Mouse (Mus musculus) kidney, postnatal 0 days (tissue): Measurements from ENCODE around the gene 1700001F09Rik. TPM values are rescaled to one million over a fixed set of nuclear protein-coding genes. Genes with fewer than 3 reads are reported as not detected.
"Not testable (repeated sequence)": the region's sequence is repeated elsewhere in the genome, so short reads cannot be mapped to it uniquely, and the experiment has no call there.

Experiments
- ATAC-seq: fragments of 200-750 bp; cut with Nextera tagmentation; replicated peaks from 2 replicates; pipeline ENCODE4 v1.8.0; 2017; ENCODE audit warnings: low read depth, moderate number of reproducible peaks, moderate TSS enrichment, moderate library complexity; ENCODE audit not compliant: low FRiP score
- DNase-seq: peaks from one replicate; pipeline ENCODE4 v3.0.0-alpha.2; 2016; ENCODE audit warnings: low spot score
- H3K27ac ChIP-seq: fragments of 300-500 bp; sonication (generic); 2 replicates; pipeline ENCODE4 v1.5.1; 2014; ENCODE audit warnings: mild to moderate bottlenecking
- H3K27me3 ChIP-seq: fragments of 300-500 bp; sonication (generic); 2 replicates; pipeline ENCODE4 v1.6.1; 2014; ENCODE audit warnings: low read length, mixed read lengths; ENCODE audit not compliant: insufficient read depth
- H3K36me3 ChIP-seq: fragments of 300-500 bp; sonication (generic); 2 replicates; pipeline ENCODE4 v1.6.1; 2014; ENCODE audit warnings: low read length, mixed read lengths; ENCODE audit not compliant: insufficient read depth
- H3K4me1 ChIP-seq: fragments of 300-500 bp; sonication (generic); replicated peaks from 2 replicates; pipeline ENCODE4 v1.6.1; 2014; ENCODE audit warnings: antibody characterized with exemption, low read length, mixed read lengths; ENCODE audit not compliant: insufficient read depth
- H3K4me2 ChIP-seq: fragments of 300-500 bp; sonication (generic); 2 replicates; pipeline ENCODE4 v1.6.1; 2014; ENCODE audit warnings: mild to moderate bottlenecking, low read length, moderate library complexity, mixed read lengths
- H3K4me3 ChIP-seq: fragments of 300-500 bp; sonication (generic); replicated peaks from 2 replicates; pipeline ENCODE4 v1.5.1; 2014; ENCODE audit warnings: low read depth, low read length
- H3K9ac ChIP-seq: fragments of 300-500 bp; sonication (generic); 2 replicates; pipeline ENCODE4 v1.6.1; 2014; ENCODE audit warnings: low read depth, low read length
- H3K9me3 ChIP-seq: fragments of 300-500 bp; sonication (generic); replicated peaks from 2 replicates; pipeline ENCODE4 v1.6.1; 2016; ENCODE audit warnings: low read length, inconsistent platforms, mixed read lengths
- WGBS: fragments of 180-500 bp; shearing (Covaris S2); extraction: QIAGEN DNeasy Blood & Tissue Kit; methylation state at CpG from one replicate; pipeline ENCODE4 v1.1.7; 2014; 5-methylcytosine and 5-hydroxymethylcytosine counted together
- polyA plus RNA-seq: library from polyadenylated mRNA; unstranded; fragments of >200 nt; fragmentation: Nextera tagmentation; extraction: Ambion mirVana; gene quantifications from 2 replicates; pipeline ENCODE4 v1.2.1, GENCODE M21; 2015

The 1700001F09Rik gene
- polyA plus RNA-seq, result not detected in 2 replicates

DNA sequence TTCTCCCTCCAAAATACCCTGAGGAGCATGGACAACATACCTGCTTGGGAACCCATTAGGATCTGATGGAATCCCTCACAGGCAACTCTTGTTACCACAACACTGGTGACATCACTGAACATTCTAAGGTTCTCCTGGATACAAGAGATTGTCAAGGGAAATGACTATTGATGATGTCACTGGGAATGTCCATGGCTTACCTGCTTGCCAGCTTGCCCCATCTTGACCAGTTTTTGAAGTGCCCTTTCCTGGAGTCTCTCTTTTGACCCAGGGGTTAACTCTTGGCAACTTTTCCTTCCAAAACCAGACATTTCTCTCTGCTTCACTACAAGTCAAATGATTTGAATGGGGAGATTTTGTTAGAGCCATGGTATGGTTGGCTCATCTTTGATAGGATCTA, at the start of gene 1700001F09Rik:
Gene 1700001F09Rik, minus strand, starts transcription at position 101 of the 400 bp plus-strand sequence.
- ATAC-seq, H3K9ac ChIP-seq, H3K27ac ChIP-seq, H3K9me3 ChIP-seq, H3K27me3 ChIP-seq, DNase-seq, H3K4me3 ChIP-seq, H3K4me1 ChIP-seq, H3K36me3 ChIP-seq, H3K4me2 ChIP-seq: not testable (repeated sequence)

DNA sequence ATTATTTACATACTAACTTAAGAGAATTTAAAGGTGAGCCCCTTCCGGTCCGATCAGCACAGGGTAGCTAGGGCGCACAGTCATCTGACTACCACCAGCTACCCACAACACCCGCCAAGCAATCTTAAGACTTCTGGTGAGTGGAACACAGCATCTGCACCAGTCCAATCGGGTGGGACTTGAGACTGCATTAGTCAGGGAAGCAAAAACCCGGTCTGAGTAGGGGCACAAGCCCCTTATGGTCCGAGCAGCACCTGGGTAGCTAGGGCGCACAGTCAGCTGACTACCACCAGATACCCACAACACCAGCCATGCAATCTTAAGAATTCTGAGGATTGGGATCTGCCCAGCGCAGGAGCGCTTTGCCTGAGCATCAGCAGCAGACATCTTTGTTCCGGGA, 14.1 kb upstream of the 1700001F09Rik start:
- not testable (repeated sequence) for H3K9ac ChIP-seq, H3K9me3 ChIP-seq, H3K4me1 ChIP-seq, ATAC-seq, H3K4me2 ChIP-seq, H3K4me3 ChIP-seq, H3K27me3 ChIP-seq, DNase-seq, H3K27ac ChIP-seq, H3K36me3 ChIP-seq
- 87% methylated on average over 11 of the region's 11 CpGs for WGBS

DNA sequence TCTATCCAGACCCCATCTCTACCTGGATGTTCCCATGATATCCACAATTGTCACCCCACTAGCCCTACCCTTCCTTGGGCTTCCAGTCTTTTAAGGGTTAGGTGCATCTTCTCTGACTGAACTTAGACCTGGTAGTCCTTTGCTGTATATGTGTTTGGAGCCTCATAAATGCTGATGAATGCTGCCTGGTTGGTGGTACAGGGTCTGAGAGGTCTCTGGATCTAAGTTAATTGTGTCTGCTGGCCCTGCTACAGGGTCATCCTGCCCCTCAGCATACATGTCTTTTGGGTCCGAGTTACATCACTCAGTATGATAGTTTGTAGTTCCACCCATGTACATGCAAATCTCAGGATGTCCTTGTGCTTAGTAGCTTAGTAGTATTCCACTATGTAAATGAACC, 11.6 kb upstream of the 1700001F09Rik start:
- H3K4me1 ChIP-seq, H3K9ac ChIP-seq, DNase-seq, H3K4me2 ChIP-seq, H3K4me3 ChIP-seq, ATAC-seq, H3K9me3 ChIP-seq, H3K27me3 ChIP-seq, H3K27ac ChIP-seq, H3K36me3 ChIP-seq: not testable (repeated sequence)
- WGBS, result 66% methylated on average over 1 of the region's 1 CpGs

DNA sequence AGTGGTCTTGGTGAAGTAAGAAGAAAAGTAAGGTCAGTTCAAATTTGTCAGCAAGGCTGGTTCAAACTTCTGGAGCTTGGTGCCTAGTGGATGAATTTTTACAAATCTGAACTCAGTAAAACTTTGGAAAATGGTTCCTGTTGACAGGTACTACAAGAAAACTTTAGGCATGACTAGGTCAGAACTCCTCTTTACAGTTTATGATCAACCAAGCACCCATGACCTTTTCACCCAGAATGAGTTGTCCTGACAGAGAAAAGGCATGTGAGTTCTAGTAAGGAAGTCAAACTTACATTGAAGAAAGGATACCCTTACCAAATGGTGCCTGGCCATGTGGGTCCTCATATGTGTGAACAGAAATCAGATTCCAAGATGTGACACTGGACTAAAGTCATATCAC, 9.9 kb upstream of the 1700001F09Rik start:
- not testable (repeated sequence) for H3K36me3 ChIP-seq, H3K27ac ChIP-seq, H3K9me3 ChIP-seq, H3K4me2 ChIP-seq, H3K9ac ChIP-seq, DNase-seq, H3K4me1 ChIP-seq, H3K27me3 ChIP-seq, ATAC-seq, H3K4me3 ChIP-seq

DNA sequence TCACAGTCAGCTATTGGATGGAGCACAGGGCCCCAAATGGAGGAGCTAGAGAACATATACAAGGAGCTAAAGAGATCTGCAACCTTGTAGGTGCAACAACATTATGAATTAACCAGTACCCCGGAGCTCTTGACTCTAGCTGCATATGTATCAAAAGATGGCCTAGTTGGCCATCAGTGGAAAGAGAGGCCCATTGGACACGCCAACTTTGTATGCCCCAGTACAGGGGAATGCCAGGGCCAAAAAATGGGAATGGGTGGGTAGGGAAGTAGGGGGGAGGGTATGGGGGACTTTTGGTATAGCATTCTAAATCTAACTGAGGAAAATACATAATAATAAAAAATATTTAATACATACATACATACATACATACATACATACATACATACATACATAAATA, 5.3 kb upstream of the 1700001F09Rik start:
- DNase-seq, H3K9ac ChIP-seq, H3K27me3 ChIP-seq, H3K4me1 ChIP-seq, H3K27ac ChIP-seq, H3K4me3 ChIP-seq, H3K4me2 ChIP-seq, ATAC-seq, H3K36me3 ChIP-seq, H3K9me3 ChIP-seq: not testable (repeated sequence)
- 91% methylated on average over 2 of the region's 2 CpGs for WGBS

DNA sequence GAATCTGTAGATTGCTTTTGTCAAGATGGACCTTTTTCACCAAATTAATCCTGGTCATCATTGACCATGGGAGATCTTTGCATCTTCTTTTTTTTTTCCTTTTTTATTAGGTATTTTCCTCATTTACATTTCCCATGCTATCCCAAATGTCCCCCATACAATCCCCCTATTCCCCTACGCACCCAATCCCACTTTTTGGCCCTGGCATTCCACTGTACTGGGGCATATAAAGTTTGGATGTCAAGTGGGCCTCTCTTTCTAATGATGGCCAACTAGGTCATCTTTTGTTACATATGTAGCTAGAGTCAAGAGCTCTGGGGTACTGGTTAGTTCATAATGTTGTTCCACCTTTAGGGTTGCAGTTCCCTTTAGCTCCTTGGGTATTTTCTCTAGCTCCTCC, 10.0 kb downstream of the 1700001F09Rik start:
- H3K4me2 ChIP-seq, result not testable (repeated sequence)
- 62% methylated on average over 1 of the region's 1 CpGs for WGBS

DNA sequence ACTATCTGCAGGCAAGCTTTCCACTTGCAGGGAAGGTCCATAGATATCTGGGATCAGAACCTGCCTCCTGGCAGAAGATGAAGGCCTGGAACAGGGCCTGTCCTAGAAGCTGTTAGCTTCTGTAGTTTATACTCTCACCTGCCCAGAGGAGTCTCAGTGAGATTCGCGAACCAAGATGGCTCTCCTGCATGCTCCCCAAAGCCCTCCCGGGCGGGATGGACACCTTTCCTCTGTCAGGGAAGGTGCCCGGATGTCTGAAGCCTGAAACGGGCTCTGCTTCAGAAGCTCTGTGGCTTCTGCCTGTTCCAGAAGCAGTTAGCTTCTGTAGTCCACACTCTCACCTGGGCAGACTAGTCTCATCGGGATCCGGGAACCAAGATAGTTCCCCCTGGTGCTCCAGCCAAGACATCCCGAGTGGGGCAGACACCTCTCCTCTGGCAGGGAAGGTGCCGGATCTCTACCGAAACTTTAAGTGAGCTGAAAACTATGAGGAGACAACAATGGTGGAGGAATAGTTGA, 16.2 kb downstream of the 1700001F09Rik start:
- H3K4me3 ChIP-seq, H3K36me3 ChIP-seq, ATAC-seq, H3K4me2 ChIP-seq, DNase-seq, H3K9me3 ChIP-seq, H3K27me3 ChIP-seq, H3K9ac ChIP-seq, H3K27ac ChIP-seq, H3K4me1 ChIP-seq: not testable (repeated sequence)
- WGBS, result 91% methylated on average over 9 of the region's 11 CpGs

More for the DNA sequence above, 10.0 kb downstream of the 1700001F09Rik start:
- not testable (repeated sequence) for DNase-seq, H3K36me3 ChIP-seq, H3K4me1 ChIP-seq, H3K27ac ChIP-seq, ATAC-seq, H3K4me3 ChIP-seq, H3K9me3 ChIP-seq, H3K9ac ChIP-seq, H3K27me3 ChIP-seq

DNA sequence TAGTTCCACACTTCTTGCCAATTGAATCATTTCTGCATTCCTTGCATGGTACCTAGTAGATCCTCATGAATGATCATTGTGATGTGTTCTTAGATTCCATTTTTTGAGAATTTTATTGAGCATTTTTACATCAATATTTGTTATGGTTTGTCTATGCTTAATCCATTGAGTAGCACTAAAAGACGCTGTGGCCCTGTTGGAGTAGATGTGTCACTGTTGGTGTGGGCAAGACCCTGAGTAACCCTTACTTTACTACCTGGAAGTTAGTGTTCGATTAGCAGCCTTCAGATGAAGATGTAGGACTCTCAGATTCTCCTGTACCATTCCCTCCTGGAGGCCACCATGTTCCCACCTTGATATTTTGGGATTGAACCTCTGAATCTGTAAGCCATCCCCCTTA, 19.0 kb downstream of the 1700001F09Rik start:
- H3K4me3 ChIP-seq, H3K9me3 ChIP-seq, DNase-seq, H3K27me3 ChIP-seq, H3K4me1 ChIP-seq, H3K36me3 ChIP-seq, H3K27ac ChIP-seq, ATAC-seq, H3K9ac ChIP-seq, H3K4me2 ChIP-seq: not testable (repeated sequence)
- 64% methylated on average over 2 of the region's 2 CpGs for WGBS

DNA sequence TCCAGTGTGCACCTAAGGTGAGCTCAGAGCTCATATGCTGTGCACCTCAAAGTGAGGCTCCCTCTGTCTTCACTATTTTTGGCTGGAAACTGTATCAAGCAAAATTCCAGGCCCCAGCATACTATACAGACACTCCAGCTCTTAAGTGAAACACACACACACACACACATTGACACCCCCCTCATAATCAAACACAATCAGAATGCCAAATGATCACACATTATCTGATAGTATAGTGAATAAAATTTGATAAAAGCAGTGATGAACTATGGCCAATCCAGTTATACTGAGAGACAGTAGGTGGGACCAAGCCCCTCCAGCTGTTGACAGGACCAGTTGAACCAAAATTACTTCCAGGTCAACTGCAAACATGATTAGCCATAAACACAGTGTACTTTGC, 28.1 kb downstream of the 1700001F09Rik start:
- DNase-seq, H3K4me3 ChIP-seq, H3K36me3 ChIP-seq, H3K9me3 ChIP-seq, H3K4me2 ChIP-seq, H3K27ac ChIP-seq, H3K27me3 ChIP-seq, H3K4me1 ChIP-seq, ATAC-seq, H3K9ac ChIP-seq: not testable (repeated sequence)

DNA sequence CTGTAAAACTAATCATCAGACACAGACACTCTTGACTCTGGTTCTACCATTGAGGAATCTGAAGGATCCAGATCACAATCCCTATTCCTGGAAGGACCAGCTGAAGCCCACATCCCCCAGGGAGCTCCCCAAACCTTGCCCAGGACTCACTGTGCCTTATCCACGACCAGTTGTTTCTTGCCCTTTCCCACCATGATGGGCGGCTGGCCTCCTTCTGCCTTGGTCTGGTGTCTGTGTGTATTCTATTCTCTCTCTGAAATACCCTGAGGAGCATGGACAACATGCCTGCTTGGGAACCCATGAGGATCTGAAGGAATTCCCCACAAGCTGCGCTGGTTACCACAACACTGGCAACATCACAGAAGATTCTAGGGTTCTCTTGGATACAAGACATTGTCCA, 54.1 kb downstream of the 1700001F09Rik start, which contains the start of gene Gm8127:
Gene Gm8127, minus strand, starts transcription at position 330 of the 400 bp plus-strand sequence.
- H3K4me2 ChIP-seq, H3K9me3 ChIP-seq, H3K36me3 ChIP-seq, H3K4me1 ChIP-seq, DNase-seq, H3K9ac ChIP-seq, H3K4me3 ChIP-seq, ATAC-seq, H3K27ac ChIP-seq, H3K27me3 ChIP-seq: not testable (repeated sequence)
- 83% methylated on average over 3 of the region's 3 CpGs for WGBS
